Mouse (Mus musculus): ENCODE results near the gene Lpin3. TPM values are rescaled to one million over a fixed set of nuclear protein-coding genes. Genes with fewer than 3 reads are reported as not detected.

Gene Lpin3
- polyA plus RNA-seq, 1 experiment from 2014 or later = 1.1 TPM

DNA sequence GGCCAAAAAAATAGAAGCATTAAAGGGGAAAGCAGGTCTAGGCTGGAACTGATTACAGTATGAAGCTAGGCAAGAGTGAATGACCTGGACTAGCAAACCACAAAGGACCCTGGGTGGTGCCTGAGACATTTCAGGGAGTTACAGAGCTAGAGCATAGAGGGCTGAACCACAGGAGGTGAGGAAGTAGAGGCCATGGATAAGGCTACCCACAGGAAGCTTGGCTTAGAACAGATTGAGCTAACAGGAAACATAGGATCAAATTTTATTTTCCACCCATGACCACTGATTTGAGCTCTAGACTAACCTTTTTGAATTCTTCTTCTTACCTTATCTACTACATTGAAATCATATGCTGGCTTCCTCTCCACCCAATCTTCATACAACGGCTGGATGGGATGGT lies 20.1 kb upstream of the Lpin3 start:
- no peak overlapping the region for H3K4me3 ChIP-seq (ENCODE audit: low read depth, low read length)
- H3K4me2 ChIP-seq (ENCODE audit: low read depth, low read length, severe bottlenecking) = no peak overlapping the region
- H3K27ac ChIP-seq (ENCODE audit: low read depth, low read length) = no peak overlapping the region
- H3K4me1 ChIP-seq (replicated peaks; ENCODE audit: control insufficient read depth, insufficient read depth, low read length) = no peaks in the 10 kb centered on the region
- DNase-seq (ENCODE audit: low spot score) (no peak), ATAC-seq (replicated peaks; ENCODE audit: low FRiP score) (no peak)
- 86% methylated on average over 1 of the region's 1 CpGs for WGBS
- no peaks in the 10 kb centered on the region for H3K27me3 ChIP-seq (ENCODE audit: control insufficient read depth, insufficient read depth, low read length)
- H3K9me3 ChIP-seq (ENCODE audit: control insufficient read depth, low read length) = no peaks in the 10 kb centered on the region
- H3K9ac ChIP-seq (ENCODE audit: low read length) = no peak overlapping the region
- H3K36me3 ChIP-seq (ENCODE audit: control insufficient read depth, insufficient read depth, low read length) = no peaks in the 10 kb centered on the region

DNA sequence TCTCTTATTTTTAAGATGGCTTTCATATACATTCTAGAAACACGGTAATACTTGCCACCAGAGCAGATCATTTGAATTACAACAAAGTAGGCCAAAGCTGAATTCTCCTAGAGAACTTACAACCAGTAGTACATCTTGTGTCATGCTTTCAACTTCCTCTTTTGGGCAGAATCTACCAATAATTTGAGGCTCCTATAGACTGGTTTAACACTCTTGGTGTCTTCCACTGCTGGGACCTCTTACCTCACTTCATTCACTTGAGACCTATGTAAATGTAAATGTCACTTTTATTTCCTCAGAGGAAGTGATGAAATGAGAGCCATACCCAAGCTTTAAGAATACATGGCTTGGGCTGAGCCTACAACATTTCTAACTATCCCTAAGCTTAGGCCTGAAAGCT lies 16.4 kb upstream of the Lpin3 start:
- Histone ChIP-seq H3K36me3 (ENCODE audit: control insufficient read depth, insufficient read depth, low read length) (no peaks in the 10 kb centered on the region), H3K4me3 (ENCODE audit: low read depth, low read length) (no peak overlapping the region), H3K27me3 (ENCODE audit: control insufficient read depth, insufficient read depth, low read length) (no peaks in the 10 kb centered on the region), H3K9ac (ENCODE audit: low read length) (no peak overlapping the region), H3K4me2 (ENCODE audit: low read depth, low read length, severe bottlenecking) (no peak overlapping the region), H3K4me1 (replicated peaks; ENCODE audit: control insufficient read depth, insufficient read depth, low read length) (no peaks in the 10 kb centered on the region), H3K9me3 (ENCODE audit: control insufficient read depth, low read length) (no peaks in the 10 kb centered on the region), H3K27ac (ENCODE audit: low read depth, low read length) (no peak overlapping the region)
- no peak for DNase-seq (ENCODE audit: low spot score)
- 92% methylated on average over 1 of the region's 1 CpGs for WGBS
- no peak for ATAC-seq (replicated peaks; ENCODE audit: low FRiP score)

DNA sequence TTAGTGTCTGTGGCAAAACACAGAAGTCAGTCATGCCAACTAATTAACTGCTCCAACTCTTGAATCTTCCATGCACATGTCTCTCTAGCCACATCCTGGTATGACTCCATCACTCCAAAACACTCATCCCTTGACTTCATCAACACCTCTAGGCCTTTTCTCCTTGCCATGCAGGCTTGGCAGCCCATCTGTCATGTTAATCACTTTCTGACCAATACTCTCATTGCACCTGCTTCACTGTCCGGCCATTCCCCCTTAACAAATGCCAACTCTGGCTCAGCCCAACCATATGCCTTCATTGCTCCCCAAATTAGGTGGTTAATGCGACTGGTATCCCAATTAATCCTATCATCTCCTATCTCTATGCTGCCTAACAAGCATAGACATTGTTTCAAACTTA lies 15.2 kb upstream of the Lpin3 start:
- 61% methylated on average over 2 of the region's 2 CpGs for WGBS
- ATAC-seq (replicated peaks; ENCODE audit: low FRiP score) (no peak), DNase-seq (ENCODE audit: low spot score) (no peak)
- no peaks in the 10 kb centered on the region for H3K36me3 ChIP-seq (ENCODE audit: control insufficient read depth, insufficient read depth, low read length)
- no peaks in the 10 kb centered on the region for H3K4me1 ChIP-seq (replicated peaks; ENCODE audit: control insufficient read depth, insufficient read depth, low read length)
- no peak overlapping the region for H3K4me3 ChIP-seq (ENCODE audit: low read depth, low read length)
- no peak overlapping the region for H3K4me2 ChIP-seq (ENCODE audit: low read depth, low read length, severe bottlenecking)
- H3K9me3 ChIP-seq (ENCODE audit: control insufficient read depth, low read length) = no peaks in the 10 kb centered on the region
- H3K9ac ChIP-seq (ENCODE audit: low read length) = no peak overlapping the region
- H3K27ac ChIP-seq (ENCODE audit: low read depth, low read length) = no peak overlapping the region
- no peaks in the 10 kb centered on the region for H3K27me3 ChIP-seq (ENCODE audit: control insufficient read depth, insufficient read depth, low read length)

DNA sequence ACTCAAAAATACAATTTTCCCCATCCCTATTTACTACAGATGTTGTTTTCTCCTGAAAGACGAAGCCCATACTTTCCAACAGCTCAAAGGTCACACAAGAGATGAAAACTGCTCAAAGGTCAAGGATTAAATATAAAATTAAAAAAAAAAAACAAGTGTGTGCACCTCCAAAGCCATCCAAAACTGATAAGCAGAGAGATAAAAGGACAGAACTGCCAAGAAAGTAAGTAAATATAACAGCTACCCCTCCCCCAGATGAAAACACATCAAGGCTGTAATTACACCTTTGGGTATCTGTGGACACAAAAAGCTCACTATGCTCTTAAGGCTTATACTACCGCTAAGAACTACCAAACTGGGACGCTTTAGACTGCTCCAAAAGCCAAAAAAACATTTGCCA lies 11.0 kb upstream of the Lpin3 start:
- Histone ChIP-seq H3K27ac (ENCODE audit: low read depth, low read length) (no peak overlapping the region), H3K4me3 (ENCODE audit: low read depth, low read length) (no peak overlapping the region), H3K9me3 (ENCODE audit: control insufficient read depth, low read length) (no peaks in the 10 kb centered on the region), H3K4me2 (ENCODE audit: low read depth, low read length, severe bottlenecking) (no peak overlapping the region), H3K9ac (ENCODE audit: low read length) (no peak overlapping the region), H3K27me3 (ENCODE audit: control insufficient read depth, insufficient read depth, low read length) (no peaks in the 10 kb centered on the region), H3K36me3 (ENCODE audit: control insufficient read depth, insufficient read depth, low read length) (no peaks in the 10 kb centered on the region), H3K4me1 (replicated peaks; ENCODE audit: control insufficient read depth, insufficient read depth, low read length) (peaks cover 5% of the 10 kb centered on the region; the same call in 1 of the 2 replicates)
- DNase-seq (ENCODE audit: low spot score) (no peak), ATAC-seq (replicated peaks; ENCODE audit: low FRiP score) (no peak)
- WGBS = 66% methylated on average over 3 of the region's 3 CpGs

DNA sequence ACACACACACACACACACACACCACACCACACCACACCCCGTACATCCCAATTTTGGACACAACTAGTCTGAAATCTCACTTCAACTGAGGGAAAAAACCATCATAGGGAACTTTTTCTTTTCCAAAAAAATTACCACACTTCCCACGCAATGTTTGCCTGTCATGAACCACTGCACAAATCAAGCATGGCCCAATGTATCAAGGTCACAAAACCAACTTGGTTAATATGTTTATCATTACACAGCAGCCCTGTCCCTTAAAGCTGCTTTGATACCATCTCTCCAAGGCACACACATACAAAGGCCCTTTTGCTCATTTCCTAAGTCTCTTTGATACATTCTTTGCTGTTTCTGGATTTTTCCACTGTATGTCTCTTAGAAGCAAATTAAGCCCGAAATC lies 9.2 kb upstream of the Lpin3 start:
- ATAC-seq (replicated peaks; ENCODE audit: low FRiP score) (no peak), DNase-seq (ENCODE audit: low spot score) (no peak)
- no peak overlapping the region for H3K27ac ChIP-seq (ENCODE audit: low read depth, low read length)
- H3K4me2 ChIP-seq (ENCODE audit: low read depth, low read length, severe bottlenecking) = no peak overlapping the region
- peaks cover 5% of the 10 kb centered on the region; the same call in 1 of the 2 replicates for H3K4me1 ChIP-seq (replicated peaks; ENCODE audit: control insufficient read depth, insufficient read depth, low read length)
- no peak overlapping the region; the same call in 1 of the 2 replicates for H3K9ac ChIP-seq (ENCODE audit: low read length)
- no peaks in the 10 kb centered on the region for H3K27me3 ChIP-seq (ENCODE audit: control insufficient read depth, insufficient read depth, low read length)
- WGBS = 85% methylated on average over 3 of the region's 3 CpGs
- peaks cover 2% of the 10 kb centered on the region; the same call in 1 of the 2 replicates for H3K9me3 ChIP-seq (ENCODE audit: control insufficient read depth, low read length)
- H3K36me3 ChIP-seq (ENCODE audit: control insufficient read depth, insufficient read depth, low read length) = no peaks in the 10 kb centered on the region
- H3K4me3 ChIP-seq (ENCODE audit: low read depth, low read length) = no peak overlapping the region

DNA sequence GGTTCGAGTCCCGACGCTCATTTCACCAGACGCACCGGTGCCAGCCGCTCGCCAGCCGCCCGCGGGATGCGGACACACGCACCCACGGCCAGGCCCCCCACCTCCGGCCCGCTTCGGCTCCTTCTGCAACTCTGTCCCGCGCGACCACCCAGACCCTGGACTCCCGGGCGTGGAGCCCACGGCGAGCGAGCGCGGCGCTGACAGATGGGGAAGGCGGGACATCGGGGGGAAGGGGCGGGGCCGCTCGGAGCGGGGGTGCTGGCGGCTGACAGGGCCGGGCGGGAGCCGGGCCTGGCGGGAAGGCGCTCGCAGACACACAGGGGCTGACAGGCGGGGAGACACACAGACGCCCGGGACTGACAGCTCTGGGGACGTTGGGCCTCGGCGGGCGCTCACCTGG lies 8.1 kb upstream of the Lpin3 start:
- Histone ChIP-seq H3K4me1 (replicated peaks; ENCODE audit: control insufficient read depth, insufficient read depth, low read length) (peaks cover 5% of the 10 kb centered on the region; the same call in 1 of the 2 replicates), H3K4me3 (ENCODE audit: low read depth, low read length) (peak overlapping the region; percentile 80), H3K4me2 (ENCODE audit: low read depth, low read length, severe bottlenecking) (peak overlapping the region; percentile 78), H3K27ac (ENCODE audit: low read depth, low read length) (peak overlapping the region; percentile 91), H3K9me3 (ENCODE audit: control insufficient read depth, low read length) (peaks cover 2% of the 10 kb centered on the region; the same call in 1 of the 2 replicates), H3K9ac (ENCODE audit: low read length) (peak overlapping the region; percentile 87), H3K36me3 (ENCODE audit: control insufficient read depth, insufficient read depth, low read length) (no peaks in the 10 kb centered on the region), H3K27me3 (ENCODE audit: control insufficient read depth, insufficient read depth, low read length) (no peaks in the 10 kb centered on the region)
- WGBS = under 1% methylated on average over 38 of the region's 47 CpGs
- DNase-seq (ENCODE audit: low spot score) = peak; percentile 87
- peak; percentile 92 for ATAC-seq (replicated peaks; ENCODE audit: low FRiP score)

DNA sequence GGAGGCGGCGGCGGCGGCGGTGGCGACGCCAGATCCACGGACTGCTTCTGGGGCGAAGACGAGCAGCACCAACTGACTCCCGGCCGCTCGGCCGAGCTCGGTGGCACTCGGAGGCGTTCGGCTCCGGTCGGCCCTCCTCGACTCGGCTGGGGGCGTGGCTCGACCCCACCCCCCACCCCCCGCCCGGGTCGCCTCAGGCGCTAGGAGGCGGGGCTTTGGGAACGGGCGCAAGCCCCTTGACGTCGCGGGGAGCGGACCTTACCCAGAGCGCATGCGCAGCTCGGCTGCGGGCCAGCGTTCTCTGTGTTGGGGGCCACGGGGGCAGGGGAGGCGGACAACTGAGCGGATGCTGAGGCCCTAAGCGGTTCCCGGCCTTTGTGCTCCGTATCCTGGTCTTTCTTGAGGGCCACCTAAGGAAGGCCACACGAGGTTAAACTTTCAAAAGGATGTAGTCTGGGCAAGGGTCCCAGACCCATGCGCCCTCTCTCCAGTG lies 7.5 kb upstream of the Lpin3 start, which contains the start of gene Zhx3:
Zhx3 (minus strand) TSS at position 109 of the 493 bp plus-strand sequence.
- DNase-seq (ENCODE audit: low spot score) (peak; percentile 99), ATAC-seq (replicated peaks; ENCODE audit: low FRiP score) (peak; percentile 98)
- H3K27me3 ChIP-seq (ENCODE audit: control insufficient read depth, insufficient read depth, low read length) = no peaks in the 10 kb centered on the region
- peak within 1 kb of the TSS; percentile 87 for H3K9ac ChIP-seq (ENCODE audit: low read length)
- H3K4me1 ChIP-seq (replicated peaks; ENCODE audit: control insufficient read depth, insufficient read depth, low read length) = peaks cover 5% of the 10 kb centered on the region; the same call in 1 of the 2 replicates
- H3K9me3 ChIP-seq (ENCODE audit: control insufficient read depth, low read length) = peaks cover 2% of the 10 kb centered on the region; the same call in 1 of the 2 replicates
- H3K27ac ChIP-seq (ENCODE audit: low read depth, low read length) = peak within 1 kb of the TSS; percentile 91
- H3K36me3 ChIP-seq (ENCODE audit: control insufficient read depth, insufficient read depth, low read length) = no peaks in the 10 kb centered on the region
- peak within 1 kb of the TSS; percentile 80 for H3K4me3 ChIP-seq (ENCODE audit: low read depth, low read length)
- WGBS = 1% methylated on average over 47 of the region's 48 CpGs
- peak within 1 kb of the TSS; percentile 78 for H3K4me2 ChIP-seq (ENCODE audit: low read depth, low read length, severe bottlenecking)

DNA sequence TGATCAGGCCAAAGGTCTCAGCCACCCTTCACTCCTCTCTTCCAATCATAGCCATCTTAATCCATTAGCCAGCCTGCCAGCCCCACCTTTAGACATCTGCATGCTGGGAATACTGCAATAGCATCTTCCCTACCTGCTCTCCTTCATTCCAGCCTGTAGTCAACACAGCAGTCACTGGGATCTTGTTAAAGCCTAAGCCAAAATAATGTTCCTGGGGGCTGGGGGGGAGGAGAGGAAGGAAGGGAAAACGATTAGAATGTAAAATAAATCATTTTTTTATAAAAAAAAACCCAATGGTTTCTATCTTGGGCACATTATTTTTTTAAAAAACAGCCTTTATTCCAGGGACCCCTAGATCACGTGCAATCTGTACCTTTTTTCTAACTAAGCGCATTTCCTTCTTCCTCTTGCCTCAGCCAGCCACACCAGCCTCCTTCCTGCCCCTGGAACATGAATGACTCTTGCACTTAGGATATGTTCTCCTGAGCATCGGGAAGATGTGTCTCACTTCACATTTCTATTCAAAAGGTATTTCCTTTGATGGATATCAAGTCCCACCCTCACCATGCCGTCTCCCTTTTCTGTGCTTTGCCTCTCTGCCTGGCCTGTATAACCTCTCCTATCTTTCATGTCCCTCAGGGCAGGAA lies 6.1 kb upstream of the Lpin3 start:
- H3K9me3 ChIP-seq (ENCODE audit: control insufficient read depth, low read length) = peaks cover 2% of the 10 kb centered on the region; the same call in 1 of the 2 replicates
- no peak overlapping the region for H3K9ac ChIP-seq (ENCODE audit: low read length)
- no peak overlapping the region for H3K4me3 ChIP-seq (ENCODE audit: low read depth, low read length)
- ATAC-seq (replicated peaks; ENCODE audit: low FRiP score) (no peak), DNase-seq (ENCODE audit: low spot score) (no peak)
- H3K27ac ChIP-seq (ENCODE audit: low read depth, low read length) = no peak overlapping the region
- peaks cover 5% of the 10 kb centered on the region; the same call in 1 of the 2 replicates for H3K4me1 ChIP-seq (replicated peaks; ENCODE audit: control insufficient read depth, insufficient read depth, low read length)
- WGBS = 85% methylated on average over 5 of the region's 5 CpGs
- H3K36me3 ChIP-seq (ENCODE audit: control insufficient read depth, insufficient read depth, low read length) = no peaks in the 10 kb centered on the region
- H3K27me3 ChIP-seq (ENCODE audit: control insufficient read depth, insufficient read depth, low read length) = no peaks in the 10 kb centered on the region
- no peak overlapping the region for H3K4me2 ChIP-seq (ENCODE audit: low read depth, low read length, severe bottlenecking)

DNA sequence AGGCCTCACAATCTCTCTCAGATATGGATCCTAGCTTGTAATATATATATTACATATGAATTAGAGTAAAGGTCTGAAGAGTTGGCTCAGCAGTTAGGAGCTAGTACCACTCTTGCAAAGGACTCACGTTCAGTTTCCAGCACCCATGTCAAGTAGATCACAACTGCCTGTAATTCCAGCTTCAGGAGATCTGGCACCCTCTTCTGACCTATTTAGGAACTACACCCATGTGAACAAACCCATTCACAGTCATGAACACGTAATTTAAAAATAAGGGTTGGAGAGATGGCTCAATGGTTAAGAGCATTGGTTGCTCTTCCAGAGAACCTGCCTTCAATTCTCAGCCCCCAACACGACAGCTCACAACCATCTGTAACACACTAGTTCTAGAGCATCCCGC lies 4.4 kb upstream of the Lpin3 start:
- no peak for DNase-seq (ENCODE audit: low spot score)
- Histone ChIP-seq H3K27me3 (ENCODE audit: control insufficient read depth, insufficient read depth, low read length) (no peaks in the 10 kb centered on the region), H3K27ac (ENCODE audit: low read depth, low read length) (no peak overlapping the region), H3K4me3 (ENCODE audit: low read depth, low read length) (no peak overlapping the region), H3K36me3 (ENCODE audit: control insufficient read depth, insufficient read depth, low read length) (no peaks in the 10 kb centered on the region), H3K4me2 (ENCODE audit: low read depth, low read length, severe bottlenecking) (no peak overlapping the region), H3K9ac (ENCODE audit: low read length) (no peak overlapping the region), H3K9me3 (ENCODE audit: control insufficient read depth, low read length) (peaks cover 2% of the 10 kb centered on the region; the same call in 1 of the 2 replicates), H3K4me1 (replicated peaks; ENCODE audit: control insufficient read depth, insufficient read depth, low read length) (peaks cover 5% of the 10 kb centered on the region; the same call in 1 of the 2 replicates)
- WGBS = 82% methylated on average over 4 of the region's 4 CpGs
- ATAC-seq (replicated peaks; ENCODE audit: low FRiP score) = no peak
